Mouse (Mus musculus): ENCODE measurements around the gene Bahcc1. TPM values are rescaled to one million over a fixed set of nuclear protein-coding genes. Genes with fewer than 3 reads are reported as not detected.

The Bahcc1 gene
- total and polyA plus RNA-seq, 3 experiments: 0.04 TPM; not detected in 2

GRCm38 (mm10) chr11:120229861-120230751, 2.6 kb upstream of the Bahcc1 start:
- H3K27me3 ChIP-seq (replicated peaks): peaks cover 36% of the 10 kb centered on the region
- no peak for DNase-seq (ENCODE audit: extremely low read depth)

GRCm38 (mm10) chr11:120230841-120231370, 1.8 kb upstream of the Bahcc1 start:
- dilution Hi-C loops (cut with MboI; ENCODE audit: extremely low pct_ligation_motif_present, extremely low pct_unique_long_range_greater_than_20kb, low sequenced_read_pairs): no loop called here
- peak overlapping the region; percentile 1; the same call in 1 of the 2 replicates for H3K4me2 ChIP-seq (ENCODE audit: insufficient read depth, low read depth, poor library complexity, severe bottlenecking)
- H3K4me1 ChIP-seq (ENCODE audit: control insufficient read depth in 1 of 2, insufficient read depth in 2 of 2): peaks cover 0 to 3% of the 10 kb centered on the region in 2 experiments; a peak in 2 of 4 replicates
- no peaks in the 10 kb centered on the region for H3K36me3 ChIP-seq (replicated peaks in 1 of 2; ENCODE audit: control insufficient read depth in 1 of 2, insufficient read depth in 1 of 2, low read length in 1 of 2)
- no peak for TF ChIP-seq CHD2 (IDR thresholded peaks at IDR 0.05; ENCODE audit: low read length)
- TF ChIP-seq E2F4 (IDR thresholded peaks at IDR 0.05; ENCODE audit: insufficient replicate concordance, low read depth, low read length): no peak
- no peak for TF ChIP-seq MAX (IDR thresholded peaks at IDR 0.05; ENCODE audit: low read length)
- no peak for TF ChIP-seq KAT2A (IDR thresholded peaks at IDR 0.05; ENCODE audit: insufficient replicate concordance, low read length)
- TF ChIP-seq SMC3 (IDR thresholded peaks at IDR 0.05; ENCODE audit: low read depth, low read length): no peak
- no peak for TF ChIP-seq CTCF (conservative IDR thresholded peaks at IDR 0.05 in 1 of 2, IDR thresholded peaks at IDR 0.05 in 1 of 2; ENCODE audit: low read depth in 2 of 2, low read length in 2 of 2)
- TF ChIP-seq HCFC1 (IDR thresholded peaks at IDR 0.05; ENCODE audit: low read depth, low read length): no peak
- no peak for TF ChIP-seq USF2 (conservative IDR thresholded peaks at IDR 0.05; ENCODE audit: low read depth, low read length)
- peaks cover 28% of the 10 kb centered on the region for H3K27me3 ChIP-seq (replicated peaks)
- in situ Hi-C loops (cut with MboI; ENCODE audit: low pct_ligation_motif_present, low pct_unique_long_range_greater_than_20kb, low sequenced_read_pairs): no loop called here
- peak overlapping the region; percentile 75 for H3K9ac ChIP-seq (ENCODE audit: insufficient read depth, low read depth)
- peak overlapping the region; percentile 70 for H3K27ac ChIP-seq (ENCODE audit: insufficient read depth, low read depth)
- H3K79me2 ChIP-seq (replicated peaks; ENCODE audit: control insufficient read depth, extremely low read depth, insufficient read depth, poor library complexity, severe bottlenecking): no peaks in the 10 kb centered on the region
- DNase-seq (ENCODE audit: extremely low read depth): no peak
- peak overlapping the region; percentile 55 to 84 (median 57) for H3K4me3 ChIP-seq (replicated peaks in 1 of 3; ENCODE audit: low read depth in 2 of 3, low read length in 2 of 3, poor library complexity in 1 of 3)
- H3K9me3 ChIP-seq (replicated peaks; ENCODE audit: low read length): peaks cover 54% of the 10 kb centered on the region

More at GRCm38 (mm10) chr11:120229861-120230751, 2.6 kb upstream of the Bahcc1 start:
- TF ChIP-seq GABPA (IDR thresholded peaks at IDR 0.05; ENCODE audit: insufficient replicate concordance, low read depth, low read length): no peak
- 0 out of 2 replicates have a peak, but pooled peaks have one; percentile 27 for TF ChIP-seq NRF1 (IDR thresholded peaks at IDR 0.05; ENCODE audit: low read depth, low read length)
- TF ChIP-seq E2F4 (IDR thresholded peaks at IDR 0.05; ENCODE audit: insufficient replicate concordance, low read depth, low read length): no peak
- TF ChIP-seq KAT2A (IDR thresholded peaks at IDR 0.05; ENCODE audit: insufficient replicate concordance, low read length): no peak
- no peak for TF ChIP-seq RAD21 (IDR thresholded peaks at IDR 0.05; ENCODE audit: low read depth, low read length)
- TF ChIP-seq BHLHE40 (IDR thresholded peaks at IDR 0.05; ENCODE audit: low read depth, low read length): 0 out of 2 replicates have a peak, but pooled peaks have one; percentile 37
- peak; percentile 63; the same call in 1 of the 2 replicates for TF ChIP-seq CHD2 (IDR thresholded peaks at IDR 0.05; ENCODE audit: low read length)
- peak; percentile 27; the same call in 1 of the 2 replicates for TF ChIP-seq MEF2A (IDR thresholded peaks at IDR 0.05; ENCODE audit: borderline replicate concordance, low read depth, low read length)
- TF ChIP-seq CHD1 (IDR thresholded peaks at IDR 0.05; ENCODE audit: low read depth, low read length): peak; percentile 97
- TF ChIP-seq MYC (IDR thresholded peaks at IDR 0.05; ENCODE audit: low read depth, low read length): peak; percentile 16; the same call in 1 of the 2 replicates
- no peak for TF ChIP-seq USF1 (IDR thresholded peaks at IDR 0.05; ENCODE audit: low read depth, low read length)
- TF ChIP-seq ELF1 (IDR thresholded peaks at IDR 0.05; ENCODE audit: low read depth, low read length): peak; percentile 25; the same call in 1 of the 2 replicates
- no peak for TF ChIP-seq MAFK (IDR thresholded peaks at IDR 0.05; ENCODE audit: insufficient replicate concordance, low read length)
- no peak for TF ChIP-seq TBP (conservative IDR thresholded peaks at IDR 0.05; ENCODE audit: low read depth, low read length)
- peak; percentile 48; the same call in 1 of the 2 replicates for TF ChIP-seq IRF4 (IDR thresholded peaks at IDR 0.05; ENCODE audit: low read depth, low read length)
- peak; percentile 51; the same call in 1 of the 2 replicates for TF ChIP-seq TCF12 (IDR thresholded peaks at IDR 0.05; ENCODE audit: low read depth, low read length)
- TF ChIP-seq PAX5 (IDR thresholded peaks at IDR 0.05; ENCODE audit: low read length): no peak
- 0 out of 2 replicates have a peak, but pooled peaks have one; percentile 34 for TF ChIP-seq SIN3A (IDR thresholded peaks at IDR 0.05; ENCODE audit: low read length)
- TF ChIP-seq POLR2A (IDR thresholded peaks at IDR 0.05; ENCODE audit: low read depth, low read length): peak; percentile 43; the same call in 1 of the 2 replicates
- peak; percentile 16; the same call in 1 of the 2 replicates for TF ChIP-seq MXI1 (IDR thresholded peaks at IDR 0.05; ENCODE audit: low read depth, low read length)
- 0 out of 2 replicates have a peak, but pooled peaks have one; percentile 67 for TF ChIP-seq UBTF (IDR thresholded peaks at IDR 0.05; ENCODE audit: low read depth, low read length)
- no peak for TF ChIP-seq ZKSCAN1 (IDR thresholded peaks at IDR 0.05; ENCODE audit: borderline replicate concordance, low read depth, low read length)
- TF ChIP-seq USF2 (conservative IDR thresholded peaks at IDR 0.05; ENCODE audit: low read depth, low read length): no peak
- Histone ChIP-seq H3K4me1 (ENCODE audit: control insufficient read depth in 1 of 2, insufficient read depth in 2 of 2) (peaks cover 0 to 3% of the 10 kb centered on the region in 2 experiments; a peak in 2 of 4 replicates), H3K4me2 (ENCODE audit: insufficient read depth, low read depth, poor library complexity, severe bottlenecking) (peak overlapping the region; percentile 27; the same call in 1 of the 2 replicates), H3K79me2 (replicated peaks; ENCODE audit: control insufficient read depth, extremely low read depth, insufficient read depth, poor library complexity, severe bottlenecking) (no peaks in the 10 kb centered on the region), H3K27ac (ENCODE audit: insufficient read depth, low read depth) (peak overlapping the region; percentile 3; the same call in 1 of the 2 replicates), H3K4me3 (replicated peaks in 1 of 3; ENCODE audit: low read depth in 2 of 3, low read length in 2 of 3, poor library complexity in 1 of 3) (peak overlapping the region; percentile 55 to 84 (median 57)), H3K9me3 (replicated peaks; ENCODE audit: low read length) (peaks cover 46% of the 10 kb centered on the region), H3K36me3 (replicated peaks in 1 of 2; ENCODE audit: control insufficient read depth in 1 of 2, insufficient read depth in 1 of 2, low read length in 1 of 2) (no peaks in the 10 kb centered on the region), H3K9ac (ENCODE audit: insufficient read depth, low read depth) (peak overlapping the region; percentile 75)
- in situ Hi-C loops (cut with MboI; ENCODE audit: low pct_ligation_motif_present, low pct_unique_long_range_greater_than_20kb, low sequenced_read_pairs) (no loop called here), dilution Hi-C loops (cut with MboI; ENCODE audit: extremely low pct_ligation_motif_present, extremely low pct_unique_long_range_greater_than_20kb, low sequenced_read_pairs) (no loop called here)
